Mouse (Mus musculus): Measurements from ENCODE around the gene Dnajc19.

GRCm38 (mm10) chr3:34021259-34021828 is 59.8 kb downstream of the Dnajc19 start:
- peak; percentile 60 for TF ChIP-seq GATA1 (IDR thresholded peaks at IDR 0.05; ENCODE audit: low read length)
- TF ChIP-seq TAL1 (IDR thresholded peaks at IDR 0.05; ENCODE audit: low read length) = no peak
